Comparison of ENCODE assay signal across 9 mouse cellular contexts in genomic region chr11:51785926-51786325, GRCm38 (mm10). TPM values are rescaled to one million over a fixed set of nuclear protein-coding genes. Genes with fewer than 3 reads are reported as not detected.
DNase-seq lines count a peak whose midpoint lies in the region; ATAC-seq and TF ChIP-seq lines count a peak whose summit lies in the region.
"Had no signal": no experiment of that assay in that cellular context is flagged by ENCODE, and none has a peak within 500 bp of the region (broad histone marks: within the 10 kb centered on the region; RNA-seq: fewer than 3 reads in every experiment).

No protein-coding gene starts in this region.

- H3K79me2 ChIP-seq in MEL (ENCODE audit: control insufficient read depth, insufficient read depth, low read length, poor library complexity): no peaks in the 10 kb centered on the region

- no peak for TF ChIP-seq POLR2A in MEL (IDR thresholded peaks at IDR 0.05; ENCODE audit: control insufficient read depth in 1 of 2, insufficient read depth in 1 of 2, low read depth in 1 of 2, low read length in 2 of 2, poor library complexity in 1 of 2)

- no peaks in the 10 kb centered on the region for H3K4me1 ChIP-seq in heart, embryonic 10.5 days
- H3K4me1 ChIP-seq in MEL (ENCODE audit: control insufficient read depth in 1 of 2, insufficient read depth in 2 of 2, low read length in 2 of 2): no peaks in the 10 kb centered on the region
- H3K4me1 ChIP-seq in embryonic facial prominence, embryonic 11.5 days (ENCODE audit: control insufficient read depth, insufficient read depth, low read length): no peaks in the 10 kb centered on the region
- no peaks in the 10 kb centered on the region for H3K4me1 ChIP-seq in lung, postnatal 0 days (ENCODE audit: insufficient read depth, low read depth, low read length)
- H3K4me1 ChIP-seq in forebrain, embryonic 14.5 days (ENCODE audit: control insufficient read depth, insufficient read depth, low read length): no peaks in the 10 kb centered on the region
- H3K4me1 ChIP-seq: limb, embryonic 13.5 days had no signal

- peaks cover 79% of the 10 kb centered on the region for H3K36me3 ChIP-seq in heart, embryonic 10.5 days
- H3K36me3 ChIP-seq in MEL (ENCODE audit: control insufficient read depth in 1 of 2, insufficient read depth in 2 of 2, low read length in 2 of 2): peaks cover 0 to 19% of the 10 kb centered on the region in 2 experiments; a peak in 2 of 4 replicates
- peaks cover 5% of the 10 kb centered on the region for H3K36me3 ChIP-seq in embryonic facial prominence, embryonic 11.5 days (replicated peaks; ENCODE audit: control insufficient read depth, insufficient read depth, low read depth, low read length)
- peaks cover 29% of the 10 kb centered on the region for H3K36me3 ChIP-seq in lung, postnatal 0 days (ENCODE audit: insufficient read depth, low read length)
- H3K36me3 ChIP-seq in forebrain, embryonic 14.5 days (ENCODE audit: control insufficient read depth, insufficient read depth, low read length): peaks cover 73% of the 10 kb centered on the region

- H3K4me2 ChIP-seq in embryonic facial prominence, embryonic 11.5 days (ENCODE audit: low read depth, low read length): no peak overlapping the region
- H3K4me2 ChIP-seq in lung, postnatal 0 days (replicated peaks; ENCODE audit: low read depth, low read length): no peak overlapping the region
- H3K4me2 ChIP-seq in forebrain, embryonic 14.5 days (ENCODE audit: low read length): no peak overlapping the region
- H3K4me2 ChIP-seq: limb, embryonic 13.5 days had no signal

- peak; percentile 55 for TF ChIP-seq RAD21 in MEL (IDR thresholded peaks at IDR 0.05; ENCODE audit: low read depth, low read length)

- no peak overlapping the region for H3K9ac ChIP-seq in MEL (ENCODE audit: control insufficient read depth, low read depth, low read length, poor library complexity, severe bottlenecking)
- H3K9ac ChIP-seq in embryonic facial prominence, embryonic 11.5 days (replicated peaks; ENCODE audit: low read length): no peak overlapping the region
- H3K9ac ChIP-seq in lung, postnatal 0 days (replicated peaks; ENCODE audit: low read depth): no peak overlapping the region
- H3K9ac ChIP-seq in forebrain, embryonic 14.5 days (ENCODE audit: low read length): no peak overlapping the region
- H3K9ac ChIP-seq: limb, embryonic 13.5 days had no signal

- no peaks in the 10 kb centered on the region for H3K27me3 ChIP-seq in heart, embryonic 10.5 days (ENCODE audit: insufficient read depth, poor library complexity, severe bottlenecking)
- H3K27me3 ChIP-seq in MEL (ENCODE audit: control insufficient read depth in 1 of 2, insufficient read depth in 2 of 2, low read length in 2 of 2): no peaks in the 10 kb centered on the region
- H3K27me3 ChIP-seq in embryonic facial prominence, embryonic 11.5 days (ENCODE audit: control insufficient read depth, insufficient read depth, low read length): no peaks in the 10 kb centered on the region
- H3K27me3 ChIP-seq in lung, postnatal 0 days (replicated peaks; ENCODE audit: insufficient read depth, low read length): no peaks in the 10 kb centered on the region
- H3K27me3 ChIP-seq in forebrain, embryonic 14.5 days (replicated peaks; ENCODE audit: control insufficient read depth, insufficient read depth, low read length): no peaks in the 10 kb centered on the region
- H3K27me3 ChIP-seq: limb, embryonic 13.5 days had no signal

- intact Hi-C loops in heart, postnatal 10 days (cut with DNase I): loop anchor here (5.0 kb wide), 1 partner anchor 49 kb away; no protein-coding TSS in a partner anchor

- WGBS in heart, embryonic 10.5 days: 89% methylated on average over 6 of the region's 6 CpGs
- WGBS in embryonic facial prominence, embryonic 11.5 days: 88% methylated on average over 6 of the region's 6 CpGs
- WGBS in lung, postnatal 0 days: 76% methylated on average over 6 of the region's 6 CpGs
- WGBS in forebrain, embryonic 14.5 days: 89% methylated on average over 6 of the region's 6 CpGs

- TF ChIP-seq EP300 in MEL (IDR thresholded peaks at IDR 0.05; ENCODE audit: low read depth in 1 of 2, low read length in 2 of 2): no peak
- peak; percentile 14; the same call in 1 of the 2 replicates for TF ChIP-seq EP300 in lung, postnatal 0 days (IDR thresholded peaks at IDR 0.05)

- DNase-seq in heart, postnatal 10 days: peak; percentile 29 to 61
- no peak for DNase-seq in heart, embryonic 10.5 days (ENCODE audit: low spot score)
- peak; percentile 31 for DNase-seq in 3134 (ENCODE audit: extremely low read depth, insufficient read length, low spot score)
- DNase-seq in MEL (ENCODE audit: low read depth, low spot score): peak; percentile 67
- DNase-seq in embryonic facial prominence, embryonic 11.5 days (ENCODE audit: low spot score): peak; percentile 40
- DNase-seq in lung, postnatal 0 days (ENCODE audit: low spot score): peak; percentile 70
- peak; percentile 72 for DNase-seq in thymus, postnatal 14 days
- no peak for DNase-seq in forebrain, embryonic 14.5 days (ENCODE audit: low spot score)

- TF ChIP-seq CTCF in MEL (IDR thresholded peaks at IDR 0.05 in 2 of 3, conservative IDR thresholded peaks at IDR 0.05 in 1 of 3; ENCODE audit: control insufficient read depth in 1 of 3, insufficient read depth in 1 of 3, low read depth in 2 of 3, low read length in 3 of 3, poor library complexity in 1 of 3, severe bottlenecking in 1 of 3): peak; percentile 79 to 88 (median 82)
- peak; percentile 81 for TF ChIP-seq CTCF in lung, postnatal 0 days (IDR thresholded peaks at IDR 0.05)

- H3K9me3 ChIP-seq in heart, embryonic 10.5 days: no peaks in the 10 kb centered on the region
- H3K9me3 ChIP-seq in MEL (replicated peaks; ENCODE audit: insufficient read depth, low read length): no peaks in the 10 kb centered on the region
- H3K9me3 ChIP-seq in embryonic facial prominence, embryonic 11.5 days (replicated peaks; ENCODE audit: control insufficient read depth, low read length): no peaks in the 10 kb centered on the region
- H3K9me3 ChIP-seq in lung, postnatal 0 days (ENCODE audit: low read length): no peaks in the 10 kb centered on the region
- no peaks in the 10 kb centered on the region for H3K9me3 ChIP-seq in forebrain, embryonic 14.5 days (replicated peaks; ENCODE audit: control insufficient read depth, low read length)
- H3K9me3 ChIP-seq: limb, embryonic 13.5 days had no signal

- no peak overlapping the region for H3K27ac ChIP-seq in heart, embryonic 10.5 days
- H3K27ac ChIP-seq in MEL (ENCODE audit: control insufficient read depth, low read depth, low read length): no peak overlapping the region
- no peak overlapping the region for H3K27ac ChIP-seq in embryonic facial prominence, embryonic 11.5 days (replicated peaks; ENCODE audit: low read depth, low read length)
- H3K27ac ChIP-seq in lung, postnatal 0 days (ENCODE audit: low read length): no peak overlapping the region
- no peak overlapping the region for H3K27ac ChIP-seq in forebrain, embryonic 14.5 days (ENCODE audit: low read depth, low read length)
- H3K27ac ChIP-seq: limb, embryonic 13.5 days had no signal

- no peak for ATAC-seq in embryonic facial prominence, embryonic 11.5 days (replicated peaks; ENCODE audit: insufficient number of reproducible peaks, low FRiP score, low TSS enrichment, low read depth)
- ATAC-seq in lung, postnatal 0 days: peak; percentile 75
- no peak for ATAC-seq in forebrain, embryonic 14.5 days

- no peak overlapping the region for H3K4me3 ChIP-seq in heart, embryonic 10.5 days
- H3K4me3 ChIP-seq in MEL (ENCODE audit: control insufficient read depth in 1 of 2, insufficient read depth in 1 of 2, low read depth in 2 of 2, low read length in 2 of 2): no peak overlapping the region
- H3K4me3 ChIP-seq in embryonic facial prominence, embryonic 11.5 days (ENCODE audit: low read depth, low read length): no peak overlapping the region
- no peak overlapping the region for H3K4me3 ChIP-seq in lung, postnatal 0 days (ENCODE audit: low read depth, low read length)
- H3K4me3 ChIP-seq in forebrain, embryonic 14.5 days (ENCODE audit: low read depth, low read length): no peak overlapping the region
- H3K4me3 ChIP-seq: limb, embryonic 13.5 days had no signal

TF ChIP-seq in MEL, 35 proteins besides CTCF, POLR2A, EP300 and RAD21:
- TF ChIP-seq MYC (IDR thresholded peaks at IDR 0.05; ENCODE audit: low read depth, low read length) (peak; percentile 76), NRF1 (IDR thresholded peaks at IDR 0.05; ENCODE audit: insufficient read depth, low read depth, low read length, poor library complexity, severe bottlenecking) (no peak), ZMIZ1 (IDR thresholded peaks at IDR 0.05; ENCODE audit: low read depth, low read length) (no peak), SIN3A (IDR thresholded peaks at IDR 0.05; ENCODE audit: low read length) (0 out of 2 replicates have a peak, but pooled peaks have one; percentile 5), MAX (IDR thresholded peaks at IDR 0.05; ENCODE audit: low read length) (0 out of 2 replicates have a peak, but pooled peaks have one; percentile 33), TAL1 (IDR thresholded peaks at IDR 0.05; ENCODE audit: low read length) (no peak), CHD2 (IDR thresholded peaks at IDR 0.05; ENCODE audit: low read length) (no peak), ETS1 (IDR thresholded peaks at IDR 0.05; ENCODE audit: low read depth, low read length) (no peak), SMC3 (IDR thresholded peaks at IDR 0.05; ENCODE audit: low read depth, low read length) (peak; percentile 63)

RNA-seq across cellular contexts. Expression of gene Sar1b, which starts 22.4 kb away (rescaled TPM):
- total RNA-seq in heart, postnatal 10 days (2021): 10 to 100 TPM; 94.0 to 96.2 TPM
- polyA plus RNA-seq in heart, embryonic 10.5 days (2016; fragmentation: Nextera tagmentation; extraction: Ambion mirVana): 125 and 134 TPM in 2 replicates
- 99.0 and 104 TPM in 2 replicates for total RNA-seq in MEL (2012; rRNA removed)
- 100 to 1,000 TPM in 1 of 2 experiments, not detected in 1; 124 TPM for polyA plus RNA-seq in MEL (2012; ENCODE audit: insufficient read depth in 1 of 2, insufficient read length in 2 of 2, low read depth in 1 of 2, low replicate concordance in 2 of 2, missing spikeins in 1 of 2)
- 104 and 108 TPM in 2 replicates for polyA plus RNA-seq in embryonic facial prominence, embryonic 11.5 days (2014; fragmentation: Nextera tagmentation; extraction: Ambion mirVana)
- 121 and 125 TPM in 2 replicates for polyA plus RNA-seq in lung, postnatal 0 days (2015; fragmentation: Nextera tagmentation; extraction: Ambion mirVana)
- polyA plus RNA-seq in forebrain, embryonic 14.5 days (2014; fragmentation: Nextera tagmentation; extraction: Ambion mirVana): 179 and 184 TPM in 2 replicates

RNA-seq across cellular contexts. Expression of gene Sec24a, which starts 22.5 kb away (rescaled TPM):
- 10 to 100 TPM; 22.4 to 22.8 TPM for total RNA-seq in heart, postnatal 10 days (2021)
- polyA plus RNA-seq in heart, embryonic 10.5 days (2016; fragmentation: Nextera tagmentation; extraction: Ambion mirVana): 14.3 and 15.0 TPM in 2 replicates
- total RNA-seq in MEL (2012; rRNA removed): 5.3 TPM in 2 replicates
- polyA plus RNA-seq in MEL (2012; ENCODE audit: insufficient read depth in 1 of 2, insufficient read length in 2 of 2, low read depth in 1 of 2, low replicate concordance in 2 of 2, missing spikeins in 1 of 2): 10 to 100 TPM; 14.1 to 38.2 TPM
- 10.5 and 11.5 TPM in 2 replicates for polyA plus RNA-seq in embryonic facial prominence, embryonic 11.5 days (2014; fragmentation: Nextera tagmentation; extraction: Ambion mirVana)
- 10.3 and 10.5 TPM in 2 replicates for polyA plus RNA-seq in lung, postnatal 0 days (2015; fragmentation: Nextera tagmentation; extraction: Ambion mirVana)
- 7.5 and 11.6 TPM in 2 replicates for polyA plus RNA-seq in forebrain, embryonic 14.5 days (2014; fragmentation: Nextera tagmentation; extraction: Ambion mirVana)

Comparison
In these comparisons a context has a peak if more than half of its experiments do, and no peak if none do; other contexts are left out.
1. DNase-seq: peak in heart, postnatal 10 days (2 of 2), 3134 (single experiment), MEL (single experiment), embryonic facial prominence, embryonic 11.5 days (single experiment), lung, postnatal 0 days (single experiment) and thymus, postnatal 14 days (single experiment); none in heart, embryonic 10.5 days (single experiment) and forebrain, embryonic 14.5 days (single experiment).